Mouse (Mus musculus) lung, postnatal 36 days (tissue): Measurements from ENCODE around the gene Triobp.
A peak's percentile ranks its signal among the peaks of the same experiment; 100 is the strongest.
"Not testable (repeated sequence)": the region's sequence is repeated elsewhere in the genome, so short reads cannot be mapped to it uniquely, and the experiment has no call there.

Experiments
- DNase-seq: peaks from one replicate; pipeline ENCODE4 v3.0.0; 2022; ENCODE audit warnings: mixed read lengths

Triobp gene

GRCm38 (mm10) chr15:79002036-79002435 lies 54.5 kb downstream of the Triobp start:
- peak; percentile 66 for DNase-seq

GRCm38 (mm10) chr15:79003079-79003478 lies 55.6 kb downstream of the Triobp start:
- DNase-seq: no peak

- no peak for DNase-seq
Measured at GRCm38 (mm10) chr15:79005581-79005980, 58.1 kb downstream of the Triobp start.

- DNase-seq: no peak
Measured at GRCm38 (mm10) chr15:79006638-79007037, 59.1 kb downstream of the Triobp start.

- no peak for DNase-seq
Measured at GRCm38 (mm10) chr15:79007059-79007458, 59.5 kb downstream of the Triobp start.

GRCm38 (mm10) chr15:79007836-79008235 lies 60.3 kb downstream of the Triobp start:
- DNase-seq: not testable (repeated sequence)

GRCm38 (mm10) chr15:79009734-79010133 lies 62.2 kb downstream of the Triobp start:
- no peak for DNase-seq

- no peak for DNase-seq
Measured at GRCm38 (mm10) chr15:79011550-79011949, 64.0 kb downstream of the Triobp start.

- DNase-seq: no peak
Measured at GRCm38 (mm10) chr15:79013382-79013781, 65.9 kb downstream of the Triobp start.

- no peak for DNase-seq
Measured at GRCm38 (mm10) chr15:79018191-79018590, 70.7 kb downstream of the Triobp start.

GRCm38 (mm10) chr15:79018886-79019285 lies 71.4 kb downstream of the Triobp start:
- no peak for DNase-seq

GRCm38 (mm10) chr15:79022671-79023230 lies 75.2 kb downstream of the Triobp start:
- DNase-seq: no peak

- no peak for DNase-seq
Measured at GRCm38 (mm10) chr15:79023366-79023765, 75.8 kb downstream of the Triobp start.

GRCm38 (mm10) chr15:79025687-79026308 lies 78.3 kb downstream of the Triobp start:
- DNase-seq: no peak

GRCm38 (mm10) chr15:79026511-79027290 lies 79.2 kb downstream of the Triobp start:
- no peak for DNase-seq

GRCm38 (mm10) chr15:79027291-79028205 lies 80.0 kb downstream of the Triobp start:
- DNase-seq: no peak

- DNase-seq: peak; percentile 93
Measured at GRCm38 (mm10) chr15:79028237-79028738, 80.8 kb downstream of the Triobp start, which contains the start of gene H1f0. Gene H1f0 (plus strand): TSS chr15:79028450.

GRCm38 (mm10) chr15:79028823-79029484 lies 81.4 kb downstream of the Triobp start:
- no peak for DNase-seq

- DNase-seq: no peak
Measured at GRCm38 (mm10) chr15:79029519-79030241, 82.2 kb downstream of the Triobp start.

GRCm38 (mm10) chr15:79030551-79031435 lies 83.3 kb downstream of the Triobp start:
- DNase-seq: peak; percentile 97
